Mouse (Mus musculus) adrenal gland, postnatal 4 days (tissue): ENCODE measurements around the gene Hist1h1d. TPM values are rescaled to one million over a fixed set of nuclear protein-coding genes. Genes with fewer than 3 reads are reported as not detected.
"Not testable (repeated sequence)": the region's sequence is repeated elsewhere in the genome, so short reads cannot be mapped to it uniquely, and the experiment has no call there.

Source experiments
- DNase-seq, 2 experiments: peaks; one replicate each; pipeline ENCODE4 v3.0.0; 2021 to 2022; ENCODE audit warnings: low spot score in 2 of 2, mixed read lengths in 2 of 2
- total RNA-seq, 2 experiments: library from RNA; stranded (reverse); gene quantifications; 2 replicates each; pipeline ENCODE4 v1.2.3; 2021

Hist1h1d gene
- total RNA-seq, 2 experiments from 2014 or later: 48.3 to 57.6 TPM

DNA sequence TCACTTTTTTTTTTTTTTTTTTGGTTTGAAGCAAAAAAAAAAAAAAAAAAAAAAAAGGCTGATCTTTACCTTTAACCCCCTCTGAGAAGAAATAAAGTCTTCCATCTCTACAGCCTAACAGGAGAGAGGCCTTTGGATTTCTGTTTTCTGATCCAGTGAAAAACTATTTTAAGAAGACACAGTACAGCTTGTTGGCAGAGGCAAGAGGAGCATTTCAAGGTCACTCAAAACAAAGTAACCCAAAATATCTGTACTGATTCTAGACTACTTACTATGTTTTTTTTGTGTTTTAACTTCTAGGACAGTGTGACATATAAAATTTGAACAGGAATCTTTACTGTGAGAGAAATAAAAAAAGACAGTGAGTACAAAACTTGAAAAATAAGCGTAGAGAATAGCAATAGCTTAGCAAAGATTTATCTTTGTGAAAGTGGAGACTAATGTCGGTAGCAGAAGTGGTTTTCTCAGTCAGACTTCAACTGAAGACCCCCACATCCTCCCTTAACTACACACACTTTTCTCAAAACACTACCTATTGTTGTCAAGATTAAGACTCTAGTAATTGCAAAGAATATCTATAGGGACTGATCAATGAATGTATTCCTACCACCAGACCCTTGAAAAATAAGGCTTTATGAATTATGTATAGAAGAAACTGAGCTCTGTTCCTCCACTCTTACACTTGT is 23.4 kb upstream of the Hist1h1d start:
- no peak for DNase-seq

DNA sequence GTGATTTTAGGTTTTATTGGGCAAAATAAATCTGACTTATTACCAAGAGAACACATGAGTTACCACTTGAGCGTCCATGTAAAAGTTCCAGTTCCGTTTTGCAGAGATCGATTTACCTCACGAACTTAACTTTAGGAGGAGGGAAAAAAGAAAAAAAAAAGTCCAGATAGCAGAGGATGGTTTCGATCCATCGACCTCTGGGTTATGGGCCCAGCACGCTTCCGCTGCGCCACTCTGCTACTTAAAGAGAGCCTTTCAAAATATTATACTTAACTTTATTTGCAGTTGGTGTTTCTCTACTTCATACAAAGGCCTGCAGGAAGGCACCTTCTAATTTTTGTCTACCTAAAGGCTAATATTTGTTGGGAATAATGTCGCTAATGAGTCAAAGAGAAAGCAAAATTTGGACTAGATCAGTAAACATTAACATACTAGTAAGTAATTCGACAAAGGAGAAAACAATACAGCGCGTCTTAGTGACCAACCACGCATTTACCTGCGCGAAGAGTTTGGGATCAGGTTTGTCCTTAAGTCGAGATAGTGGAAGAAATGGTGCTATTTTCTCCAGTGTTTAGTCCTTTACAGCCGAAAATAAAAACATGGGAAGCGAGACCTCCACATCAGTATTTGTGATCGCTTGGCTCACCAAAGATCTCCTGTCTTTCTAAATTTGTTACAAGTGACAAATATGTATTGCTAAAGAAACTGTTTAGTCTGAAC is 22.7 kb upstream of the Hist1h1d start:
- peak in 1 of 2 experiments; percentile 30 for DNase-seq

- peak; percentile 80 to 96 for DNase-seq
Measured at GRCm38 (mm10) chr13:23530901-23531875, 21.9 kb upstream of the Hist1h1d start, which contains the start of gene Hist1h4h. Hist1h4h (plus strand) TSS chr13:23531050.

DNA sequence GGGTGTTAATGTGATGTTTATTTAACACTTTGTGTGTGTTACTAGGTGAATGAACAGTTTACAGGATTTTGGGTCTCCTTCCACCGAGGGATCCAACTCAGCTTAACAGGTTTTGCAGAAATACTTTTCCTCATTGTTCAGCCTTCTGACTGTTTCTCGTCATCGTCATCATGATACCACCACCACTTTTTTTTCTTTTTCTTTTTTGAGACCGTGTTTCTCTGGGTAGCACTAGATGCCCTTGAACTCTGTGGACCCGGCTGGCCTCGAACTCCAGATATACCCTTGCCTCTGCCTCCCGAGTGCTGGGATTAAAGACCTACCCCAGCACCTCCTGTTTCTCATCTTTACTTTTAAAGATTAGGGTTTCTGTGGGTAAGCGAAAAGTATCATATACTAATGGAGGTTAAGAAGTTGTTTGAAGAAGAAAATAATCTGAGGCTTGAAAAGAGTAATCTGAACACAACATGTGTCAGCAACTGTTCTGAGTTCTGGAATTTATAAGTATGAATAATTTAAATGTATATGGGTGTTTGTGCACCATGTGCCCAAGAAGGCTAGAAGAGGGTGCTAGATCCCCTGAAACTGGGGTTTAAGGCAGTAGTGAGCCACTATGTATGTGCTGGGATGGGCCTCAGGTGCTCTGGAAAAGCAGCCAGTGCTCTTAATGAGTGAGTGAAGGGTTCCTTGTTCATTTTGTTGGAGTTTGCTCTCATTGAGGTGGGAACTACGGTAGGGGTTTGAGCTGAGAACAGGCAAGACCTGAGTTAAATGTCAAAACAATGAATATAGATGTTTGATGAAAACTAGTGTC is 20.6 kb upstream of the Hist1h1d start:
- DNase-seq: no peak

DNA sequence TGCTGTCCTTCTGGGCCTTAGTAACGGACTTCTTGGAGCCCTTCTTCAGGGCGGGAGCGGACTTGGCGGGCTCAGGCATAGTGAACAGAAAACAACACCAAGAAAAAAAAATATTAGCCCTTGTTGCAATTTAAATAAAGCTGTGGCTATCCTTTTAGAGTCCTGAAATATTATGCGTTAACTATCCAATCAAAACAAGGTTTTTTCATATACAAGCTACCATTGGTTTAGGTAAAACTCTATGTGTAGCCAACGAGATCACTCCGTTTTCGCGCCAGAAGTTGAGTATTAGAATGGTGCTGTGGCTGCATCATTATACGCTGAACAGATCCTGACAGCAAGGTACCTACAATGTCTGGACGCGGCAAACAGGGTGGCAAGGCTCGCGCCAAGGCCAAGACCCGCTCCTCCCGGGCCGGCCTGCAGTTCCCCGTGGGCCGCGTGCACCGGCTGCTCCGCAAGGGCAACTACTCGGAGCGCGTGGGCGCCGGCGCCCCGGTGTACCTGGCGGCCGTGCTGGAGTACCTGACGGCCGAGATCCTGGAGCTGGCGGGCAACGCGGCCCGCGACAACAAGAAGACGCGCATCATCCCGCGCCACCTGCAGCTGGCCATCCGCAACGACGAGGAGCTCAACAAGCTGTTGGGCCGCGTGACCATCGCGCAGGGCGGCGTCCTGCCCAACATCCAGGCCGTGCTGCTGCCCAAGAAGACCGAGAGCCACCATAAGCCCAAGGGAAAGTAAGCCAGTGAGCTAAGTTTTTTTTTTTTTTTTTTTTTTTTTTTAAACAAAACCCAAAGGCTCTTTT is 19.3 kb upstream of the Hist1h1d start, which contains the start of gene Hist1h2af:
TSS of gene Hist1h2af (plus strand) at position 347 of the 808 bp plus-strand sequence.
- peak in 1 of 2 experiments; percentile 45 for DNase-seq

DNA sequence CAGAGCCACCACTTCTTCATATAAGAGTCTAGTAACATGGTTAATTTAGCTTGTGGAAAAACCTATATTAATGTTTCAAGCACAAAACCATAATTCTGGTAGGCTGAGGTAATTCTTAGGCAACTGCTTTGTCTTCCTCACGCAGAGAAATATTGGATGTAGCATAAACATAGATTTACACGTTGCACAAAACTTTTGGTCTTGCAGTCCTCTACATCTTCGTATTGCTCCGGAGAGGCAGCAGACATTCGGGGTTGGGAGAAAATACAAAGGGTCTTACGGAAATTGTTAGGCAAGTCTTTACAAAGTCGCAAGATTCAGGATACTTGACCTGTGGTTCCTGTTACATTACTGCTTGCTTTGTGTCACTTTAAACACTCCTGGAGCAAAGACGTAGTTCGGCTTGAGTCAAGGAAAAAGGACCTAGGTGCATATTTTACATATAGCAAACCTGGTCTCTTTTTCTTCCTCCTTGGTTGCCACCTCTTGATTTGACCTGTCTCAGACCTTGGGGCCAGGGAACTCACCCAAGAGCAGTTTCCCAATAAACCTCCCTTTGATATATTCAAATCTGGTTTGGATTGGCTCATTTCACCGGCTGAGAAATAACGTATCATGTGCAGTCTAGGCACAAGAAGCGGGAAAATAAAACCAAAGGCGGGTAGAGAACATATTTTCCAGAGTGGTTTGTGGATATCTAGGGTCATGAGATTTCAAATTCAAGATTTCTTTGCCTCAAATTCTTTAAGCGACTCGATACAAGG is 18.5 kb upstream of the Hist1h1d start:
- DNase-seq: no peak

- DNase-seq: peak; percentile 69 to 76
Measured at GRCm38 (mm10) chr13:23535137-23536075, 17.7 kb upstream of the Hist1h1d start, which contains the start of gene Hist1h3g. Hist1h3g (plus strand) TSS chr13:23535422.

- DNase-seq: no peak
Measured at GRCm38 (mm10) chr13:23536076-23536822, 16.8 kb upstream of the Hist1h1d start.

- DNase-seq: no peak
Measured at GRCm38 (mm10) chr13:23537006-23537710, 15.9 kb upstream of the Hist1h1d start.

GRCm38 (mm10) chr13:23538249-23538648 is 14.8 kb upstream of the Hist1h1d start:
- no peak for DNase-seq

DNA sequence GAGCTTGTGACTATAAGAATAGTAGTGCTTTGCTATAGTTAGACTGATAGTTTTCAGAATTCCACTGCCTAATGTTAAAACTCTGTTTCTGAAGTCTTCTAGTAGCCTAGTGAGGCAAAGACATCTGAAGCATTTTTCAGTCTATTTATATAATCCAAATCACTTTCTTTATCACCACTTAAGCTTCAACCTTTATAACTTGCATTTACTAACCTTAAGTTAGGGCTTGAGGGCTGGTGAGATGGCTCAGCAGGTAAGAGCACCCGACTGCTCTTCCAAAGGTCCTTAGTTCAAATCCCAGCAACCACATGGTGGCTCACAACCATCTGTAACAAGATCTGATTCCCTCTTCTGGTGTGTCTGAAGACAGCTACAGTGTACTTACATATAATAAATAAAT is 13.2 kb upstream of the Hist1h1d start:
- not testable (repeated sequence) for DNase-seq

DNA sequence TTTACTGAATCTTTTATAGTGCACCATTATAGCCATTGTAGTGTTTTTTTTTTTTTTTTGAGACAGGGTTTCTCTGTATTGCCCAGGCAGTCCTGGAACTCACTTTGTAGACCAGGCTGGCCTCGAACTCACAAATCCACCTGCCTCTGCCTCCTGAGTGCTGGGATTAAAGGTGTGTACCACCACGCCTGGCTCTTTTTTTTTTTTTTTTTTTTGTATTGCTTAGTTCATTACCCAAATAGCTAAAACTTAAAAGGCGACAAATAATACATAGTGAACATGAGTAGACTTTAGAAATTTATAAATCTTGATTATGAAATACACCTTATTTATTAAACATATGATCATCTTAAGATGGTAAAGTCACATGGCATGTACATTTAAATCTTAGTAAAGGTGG is 11.6 kb upstream of the Hist1h1d start:
- no peak for DNase-seq

- DNase-seq: not testable (repeated sequence)
Measured at GRCm38 (mm10) chr13:23542225-23542980, 10.7 kb upstream of the Hist1h1d start.

DNA sequence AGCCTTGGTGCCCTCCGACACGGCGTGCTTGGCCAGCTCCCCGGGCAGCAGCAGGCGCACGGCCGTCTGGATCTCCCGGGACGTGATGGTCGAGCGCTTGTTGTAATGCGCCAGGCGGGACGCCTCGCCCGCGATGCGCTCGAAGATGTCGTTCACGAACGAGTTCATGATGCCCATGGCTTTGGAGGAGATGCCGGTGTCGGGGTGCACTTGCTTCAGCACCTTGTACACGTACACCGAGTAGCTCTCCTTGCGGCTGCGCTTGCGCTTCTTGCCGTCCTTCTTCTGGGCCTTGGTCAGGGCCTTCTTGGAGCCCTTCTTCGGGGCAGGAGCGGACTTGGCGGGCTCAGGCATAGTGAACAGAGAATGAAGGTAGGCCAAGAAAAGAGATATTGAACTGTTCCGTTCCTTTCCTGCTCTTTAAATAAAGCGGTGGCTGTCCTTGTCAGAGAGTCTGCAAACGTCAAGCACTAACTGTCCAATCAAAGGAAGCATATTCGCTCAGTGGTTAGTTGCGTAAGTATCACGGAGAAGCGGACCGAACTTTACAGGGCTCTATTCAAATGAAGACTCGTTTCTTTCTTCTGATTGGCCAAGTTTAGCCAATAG is 10.0 kb upstream of the Hist1h1d start, which contains the start of gene Hist1h2bh:
TSS of gene Hist1h2bh (minus strand) at position 394 of the 609 bp plus-strand sequence.
- DNase-seq: peak in 1 of 2 experiments; percentile 35
